Mouse (Mus musculus) layer of hippocampus, adult 8-10 months (tissue): ENCODE measurements around the gene Ereg. TPM values are rescaled to one million over a fixed set of nuclear protein-coding genes. Genes with fewer than 3 reads are reported as not detected.

Source experiments
- DNase-seq, 2 experiments: peaks; one replicate each; pipeline ENCODE4 v3.0.0; 2022; ENCODE audit warnings: low spot score in 2 of 2
- total RNA-seq, 4 experiments: library from RNA; stranded (reverse); gene quantifications; 2 replicates each; pipeline ENCODE4 v1.2.4; 2022

Ereg gene
- total RNA-seq, 4 experiments from 2014 or later = not detected

GRCm38 (mm10) chr5:91111019-91111418 lies 36.6 kb downstream of the Ereg start:
- DNase-seq = no peak

- no peak for DNase-seq
Observed at GRCm38 (mm10) chr5:91113967-91114366, 39.5 kb downstream of the Ereg start.

- no peak for DNase-seq
Observed at GRCm38 (mm10) chr5:91114574-91114973, 40.2 kb downstream of the Ereg start.

GRCm38 (mm10) chr5:91118618-91119017 lies 44.2 kb downstream of the Ereg start:
- no peak for DNase-seq

- DNase-seq = no peak
Observed at GRCm38 (mm10) chr5:91123404-91123803, 49.0 kb downstream of the Ereg start.

- DNase-seq = no peak
Observed at GRCm38 (mm10) chr5:91124140-91124539, 49.7 kb downstream of the Ereg start.

- no peak for DNase-seq
Observed at GRCm38 (mm10) chr5:91126623-91127022, 52.2 kb downstream of the Ereg start.

GRCm38 (mm10) chr5:91134961-91135360 lies 60.5 kb downstream of the Ereg start:
- DNase-seq = no peak

GRCm38 (mm10) chr5:91138970-91139369 lies 64.5 kb downstream of the Ereg start:
- no peak for DNase-seq

- peak in 1 of 2 experiments; percentile 38 for DNase-seq
Observed at GRCm38 (mm10) chr5:91139446-91139873, 65.0 kb downstream of the Ereg start, which contains the start of gene Areg. Areg (plus strand) TSS chr5:91139599.

- DNase-seq = no peak
Observed at GRCm38 (mm10) chr5:91140896-91141448, 66.5 kb downstream of the Ereg start.

Other genes with a start within 250 kb of the Ereg start
- gene Cxcl1, start 183.4 kb upstream of the Ereg start, total RNA-seq = 1 to 10 TPM in 1 of 4 experiments, under 1 TPM in 1, not detected in 2; 0.41 to 1.2 TPM
- not detected for gene Cxcl2, start 170.8 kb upstream of the Ereg start, total RNA-seq
- 10 to 100 TPM; 14.6 to 24.1 (median 17.4) TPM for gene Mthfd2l, start 143.5 kb upstream of the Ereg start, total RNA-seq
- gene Epgn, start 47.2 kb upstream of the Ereg start, total RNA-seq = not detected
- under 1 TPM in 2 of 4 experiments, not detected in 2; 0.35 to 0.45 TPM for gene Areg, start 65.0 kb downstream of the Ereg start, total RNA-seq